Mouse (Mus musculus) myocyte (in vitro differentiated cells): ENCODE results near the gene Tns2.

Source experiments
- E2F4 ChIP-seq: IDR thresholded peaks from one replicate; pipeline ENCODE4 v1.6.1; 2011; ENCODE audit warnings: mild to moderate bottlenecking, control low read depth, moderate library complexity; ENCODE audit not compliant: insufficient read depth
- MAX ChIP-seq: IDR thresholded peaks from one replicate; pipeline ENCODE4 v1.6.1; 2011; ENCODE audit warnings: low read depth, mild to moderate bottlenecking, control low read depth
- MYOD1 ChIP-seq, 3 experiments: IDR thresholded peaks; one replicate each; pipeline ENCODE4 v1.6.1; 2011; ENCODE audit warnings: control low read depth in 2 of 3, low read depth in 2 of 3, mild to moderate bottlenecking in 2 of 3, moderate library complexity in 1 of 3; ENCODE audit not compliant: insufficient read length in 2 of 3, control insufficient read depth in 1 of 3
- MYOG ChIP-seq, 3 experiments: IDR thresholded peaks; one replicate each; pipeline ENCODE4 v1.6.1; 2011; ENCODE audit warnings: control low read depth in 2 of 3, low read depth in 2 of 3, mild to moderate bottlenecking in 2 of 3; ENCODE audit not compliant: insufficient read length in 2 of 3, control insufficient read depth in 1 of 3, insufficient read depth in 1 of 3
- POLR2A ChIP-seq: IDR thresholded peaks from one replicate; pipeline ENCODE4 v1.6.1; 2011; ENCODE audit warnings: low read depth, mild to moderate bottlenecking, control low read depth, moderate library complexity; ENCODE audit not compliant: insufficient read length
- POLR2AphosphoS2 ChIP-seq: IDR thresholded peaks from one replicate; pipeline ENCODE4 v1.6.1; 2011; ENCODE audit warnings: low read depth, control low read depth; ENCODE audit not compliant: insufficient read length
- REST ChIP-seq: IDR thresholded peaks from one replicate; pipeline ENCODE4 v1.6.1; 2011; ENCODE audit warnings: mild to moderate bottlenecking, control low read depth, moderate library complexity; ENCODE audit not compliant: insufficient read depth, insufficient read length
- USF1 ChIP-seq: IDR thresholded peaks from one replicate; pipeline ENCODE4 v1.6.1; 2011; ENCODE audit warnings: low read depth, mild to moderate bottlenecking, control low read depth, moderate library complexity

DNA sequence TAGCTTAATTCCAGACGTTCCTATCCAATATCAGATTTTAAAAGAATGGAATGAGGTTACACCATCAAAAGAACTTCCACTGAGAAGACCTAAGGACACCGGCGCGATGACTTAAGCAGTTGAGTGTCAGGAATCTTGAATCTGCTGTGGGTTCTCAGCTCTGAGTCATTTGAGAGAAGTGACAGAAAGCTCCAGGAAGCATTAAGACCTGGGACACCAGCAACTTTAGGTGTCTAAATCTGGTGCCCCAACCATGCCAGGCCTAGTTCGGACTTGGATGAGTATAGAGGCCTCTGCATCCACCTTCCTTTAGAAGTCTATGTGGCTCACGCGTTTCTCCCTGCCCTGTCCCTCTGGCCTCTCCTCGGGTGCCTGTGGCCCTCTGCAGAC, 447 bp upstream of the Tns2 start:
- no peak for TF ChIP-seq POLR2A
- no peak for TF ChIP-seq USF1
- no peak for TF ChIP-seq MAX
- no peak for TF ChIP-seq E2F4
- TF ChIP-seq REST = no peak
- TF ChIP-seq POLR2AphosphoS2 = no peak
- TF ChIP-seq MYOD1 (IDR thresholded peaks at IDR 0.05; ENCODE audit: control insufficient read depth in 1 of 3, insufficient read length in 2 of 3, low read depth in 2 of 3) = no peak
- no peak for TF ChIP-seq MYOG (IDR thresholded peaks at IDR 0.05; ENCODE audit: control insufficient read depth in 1 of 3, insufficient read depth in 1 of 3, insufficient read length in 2 of 3, low read depth in 2 of 3)
